Mouse (Mus musculus): ENCODE data around the gene Borcs7. TPM values are rescaled to one million over a fixed set of nuclear protein-coding genes. Genes with fewer than 3 reads are reported as not detected.

Gene Borcs7
- total RNA-seq (2023; ENCODE audit: inconsistent age), result 11.1 to 12.4 TPM (median 11.2 TPM) in 4 replicates

DNA sequence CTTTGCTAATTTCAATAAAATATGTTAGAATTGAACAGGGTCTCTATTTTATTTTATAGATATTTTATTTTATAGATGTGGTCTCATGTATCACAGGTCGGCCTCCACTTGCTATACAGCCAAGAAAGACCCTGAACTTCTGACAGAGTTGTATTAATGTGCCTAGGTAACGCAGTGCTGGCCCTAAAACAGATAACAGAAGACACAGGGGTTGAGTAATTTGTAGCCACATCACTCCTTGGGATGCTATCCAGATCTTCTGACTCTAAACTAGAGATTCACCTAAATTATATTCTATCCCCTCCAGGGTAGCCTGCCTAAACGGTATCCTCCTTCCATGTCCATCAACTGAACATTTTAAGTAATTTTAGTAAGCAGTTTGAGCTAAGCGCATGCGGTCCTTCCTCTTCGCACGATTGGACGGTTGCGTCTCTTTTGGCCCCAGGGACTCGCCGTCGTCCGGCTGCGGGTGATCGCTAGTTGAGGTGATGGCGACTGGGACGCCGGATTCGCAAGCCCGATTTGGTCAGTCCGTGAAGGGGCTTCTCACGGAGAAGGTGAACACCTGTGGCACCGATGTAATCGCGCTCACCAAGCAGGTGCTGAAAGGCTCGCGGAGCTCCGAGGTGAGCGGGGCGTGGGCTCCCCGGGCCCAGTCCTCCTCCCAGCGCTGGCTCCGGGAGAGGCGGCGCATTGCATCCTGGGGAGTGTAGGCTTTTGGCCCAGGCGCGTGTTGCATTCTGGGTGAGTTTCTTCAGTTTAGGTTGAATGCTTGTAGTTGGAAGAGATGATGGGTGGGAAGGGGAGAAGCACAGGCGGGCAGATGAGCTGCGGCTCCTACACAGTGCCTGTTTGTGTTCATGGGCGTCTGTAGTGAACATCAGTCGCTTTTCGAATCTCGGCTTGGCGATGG lies at the start of gene Borcs7:
TSS of gene Borcs7 (plus strand) at position 447 of the 913 bp plus-strand sequence.

DNA sequence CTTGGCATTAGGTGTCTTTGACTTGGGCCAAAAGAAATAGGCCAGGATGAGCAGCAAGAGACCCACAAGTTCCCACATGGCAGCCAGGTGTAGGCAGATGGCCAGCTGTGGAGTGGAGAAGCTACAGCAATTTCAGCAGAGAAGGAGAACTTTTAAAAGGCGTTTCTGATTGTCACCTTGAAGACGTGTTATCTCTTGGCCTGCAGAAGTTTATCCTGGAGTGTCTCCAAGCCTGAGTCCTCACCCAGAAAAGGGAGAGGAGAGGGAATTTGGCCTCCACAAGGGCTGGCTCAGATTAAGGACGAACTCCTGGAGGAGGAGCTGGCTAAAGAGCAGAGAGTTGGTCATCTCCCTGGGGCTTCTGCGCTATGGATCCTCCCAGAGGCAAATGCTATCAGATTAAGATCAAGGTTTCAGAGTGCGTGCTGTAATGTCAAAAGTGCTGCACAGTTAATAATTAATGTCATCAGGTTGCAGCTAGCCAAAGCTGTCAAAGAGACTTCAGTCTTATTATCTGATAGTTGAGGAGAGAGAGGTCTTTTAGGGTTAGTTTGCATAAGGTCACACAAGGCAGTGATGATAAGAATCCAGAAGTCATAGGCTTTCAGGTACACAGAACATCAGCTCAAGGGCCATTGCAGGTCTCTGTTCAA lies 16.8 kb upstream of the Borcs7 start, which contains the start of gene Cyp17a1:
TSS of gene Cyp17a1 (minus strand) at position 407 of the 653 bp plus-strand sequence.

DNA sequence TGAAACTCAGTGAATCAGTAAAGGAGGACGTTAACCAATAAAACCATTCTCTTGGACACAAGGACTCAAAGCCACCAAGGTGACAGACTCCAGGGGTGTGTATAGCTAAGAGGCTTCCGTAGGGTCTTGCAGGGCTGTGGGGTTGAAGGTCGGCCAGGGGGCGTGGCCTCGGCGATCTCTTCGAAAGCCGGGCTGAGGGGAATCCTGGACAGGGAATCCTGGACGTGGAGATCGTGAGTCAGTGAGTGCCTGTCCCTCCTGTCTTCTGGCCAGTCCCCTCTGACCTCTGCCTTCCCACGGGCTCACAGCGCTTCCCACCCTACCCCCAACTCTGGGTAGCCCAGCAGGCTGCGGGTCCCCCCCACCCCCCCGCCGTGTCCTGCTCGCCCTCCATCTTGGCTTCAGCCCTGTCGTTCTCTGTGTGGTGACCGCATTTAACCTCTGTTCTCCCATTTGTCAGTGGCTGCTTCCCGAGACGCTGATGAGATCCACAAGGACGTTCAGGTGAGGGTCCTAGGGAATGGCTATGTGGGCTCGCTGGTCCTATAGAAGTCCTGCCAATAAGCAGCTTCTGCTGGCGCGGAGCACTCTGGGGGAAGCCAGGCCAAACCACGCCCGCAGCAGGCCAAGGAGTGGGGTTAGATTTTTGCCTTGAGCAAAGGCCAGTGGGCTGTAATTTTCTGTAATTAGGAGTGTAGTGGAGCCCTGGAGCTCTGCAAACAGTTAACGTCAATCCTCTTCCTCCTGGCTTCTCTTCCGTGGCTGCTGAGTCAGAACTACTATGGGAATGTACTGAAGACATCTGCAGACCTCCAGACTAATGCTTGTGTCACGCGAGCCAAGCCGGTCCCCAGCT lies 17.8 kb downstream of the Borcs7 start, which contains the start of gene As3mt:
TSS of gene As3mt (plus strand) at position 163 of the 856 bp plus-strand sequence.

Other genes with a start within 250 kb of the Borcs7 start
- gene Trim8, start 188.2 kb upstream of the Borcs7 start, total RNA-seq (2023; ENCODE audit: inconsistent age), result 61.7 to 73.8 TPM (median 71.9 TPM) in 4 replicates
- gene Arl3, start 116.7 kb upstream of the Borcs7 start, total RNA-seq (2023; ENCODE audit: inconsistent age), result 9.0 to 17.3 TPM (median 13.5 TPM) in 4 replicates
- 10.3 to 15.9 TPM (median 14.5 TPM) in 4 replicates for gene Sfxn2, start 116.5 kb upstream of the Borcs7 start, total RNA-seq (2023; ENCODE audit: inconsistent age)
- 56.6 to 66.2 TPM (median 61.5 TPM) in 4 replicates for gene Wbp1l, start 90.8 kb upstream of the Borcs7 start, total RNA-seq (2023; ENCODE audit: inconsistent age)
- not detected in 4 replicates for gene Cyp17a1, start 16.7 kb upstream of the Borcs7 start, total RNA-seq (2023; ENCODE audit: inconsistent age)
- gene As3mt, start 17.6 kb downstream of the Borcs7 start, total RNA-seq (2023; ENCODE audit: inconsistent age), result 46.7 to 57.1 TPM (median 50.5 TPM) in 4 replicates
- 4.2 to 4.6 TPM (median 4.3 TPM) in 4 replicates for gene Cnnm2, start 71.7 kb downstream of the Borcs7 start, total RNA-seq (2023; ENCODE audit: inconsistent age)

Data from B cell, adult (primary cell).